Mouse (Mus musculus): Measurements from ENCODE around the gene Trio. TPM values are rescaled to one million over a fixed set of nuclear protein-coding genes. Genes with fewer than 3 reads are reported as not detected.
A peak's percentile ranks its signal among the peaks of the same experiment; 100 is the strongest.

Trio gene
- polyA plus RNA-seq, 1 experiment = 154 TPM

- Histone ChIP-seq H3K4me3 (ENCODE audit: insufficient read depth, low read length) (no peak overlapping the region), H3K27ac (ENCODE audit: insufficient read depth, low read length) (no peak overlapping the region), H3K4me1 (ENCODE audit: control insufficient read depth, insufficient read depth, low read length) (peaks cover 21% of the 10 kb centered on the region)
- no peak for TF ChIP-seq POLR2A (IDR thresholded peaks at IDR 0.05; ENCODE audit: low read depth, low read length)
- no peak for TF ChIP-seq CTCF (IDR thresholded peaks at IDR 0.05; ENCODE audit: borderline replicate concordance, insufficient read depth, low read length)
Measured at GRCm38 (mm10) chr15:27810262-27810661, 215.4 kb downstream of the Trio start.

- Histone ChIP-seq H3K4me3 (ENCODE audit: insufficient read depth, low read length) (no peak overlapping the region), H3K27ac (ENCODE audit: insufficient read depth, low read length) (peak overlapping the region; percentile 34; the same call in 1 of the 2 replicates), H3K4me1 (ENCODE audit: control insufficient read depth, insufficient read depth, low read length) (peaks cover 21% of the 10 kb centered on the region)
- no peak for TF ChIP-seq POLR2A (IDR thresholded peaks at IDR 0.05; ENCODE audit: low read depth, low read length)
- TF ChIP-seq CTCF (IDR thresholded peaks at IDR 0.05; ENCODE audit: borderline replicate concordance, insufficient read depth, low read length) = no peak
Measured at GRCm38 (mm10) chr15:27808596-27809276, 216.9 kb downstream of the Trio start.

- Histone ChIP-seq H3K27ac (ENCODE audit: insufficient read depth, low read length) (peak overlapping the region; percentile 28), H3K4me1 (ENCODE audit: control insufficient read depth, insufficient read depth, low read length) (peaks cover 29% of the 10 kb centered on the region), H3K4me3 (ENCODE audit: insufficient read depth, low read length) (no peak overlapping the region)
- TF ChIP-seq CTCF (IDR thresholded peaks at IDR 0.05; ENCODE audit: borderline replicate concordance, insufficient read depth, low read length) (no peak), POLR2A (IDR thresholded peaks at IDR 0.05; ENCODE audit: low read depth, low read length) (no peak)
Measured at GRCm38 (mm10) chr15:27806219-27806618, 219.4 kb downstream of the Trio start.

- peak overlapping the region; percentile 28 for H3K27ac ChIP-seq (ENCODE audit: insufficient read depth, low read length)
- TF ChIP-seq POLR2A (IDR thresholded peaks at IDR 0.05; ENCODE audit: low read depth, low read length) = no peak
- no peak for TF ChIP-seq CTCF (IDR thresholded peaks at IDR 0.05; ENCODE audit: borderline replicate concordance, insufficient read depth, low read length)
- H3K4me1 ChIP-seq (ENCODE audit: control insufficient read depth, insufficient read depth, low read length) = peaks cover 27% of the 10 kb centered on the region
- no peak overlapping the region for H3K4me3 ChIP-seq (ENCODE audit: insufficient read depth, low read length)
Measured at GRCm38 (mm10) chr15:27805654-27806053, 220.0 kb downstream of the Trio start.

- TF ChIP-seq CTCF (IDR thresholded peaks at IDR 0.05; ENCODE audit: borderline replicate concordance, insufficient read depth, low read length) (no peak), POLR2A (IDR thresholded peaks at IDR 0.05; ENCODE audit: low read depth, low read length) (no peak)
- no peak overlapping the region for H3K27ac ChIP-seq (ENCODE audit: insufficient read depth, low read length)
- no peak overlapping the region for H3K4me3 ChIP-seq (ENCODE audit: insufficient read depth, low read length)
- H3K4me1 ChIP-seq (ENCODE audit: control insufficient read depth, insufficient read depth, low read length) = peaks cover 23% of the 10 kb centered on the region
Measured at GRCm38 (mm10) chr15:27804447-27804846, 221.2 kb downstream of the Trio start.

GRCm38 (mm10) chr15:27803568-27804345 is 221.9 kb downstream of the Trio start:
- Histone ChIP-seq H3K27ac (ENCODE audit: insufficient read depth, low read length) (no peak overlapping the region), H3K4me1 (ENCODE audit: control insufficient read depth, insufficient read depth, low read length) (peaks cover 21% of the 10 kb centered on the region), H3K4me3 (ENCODE audit: insufficient read depth, low read length) (no peak overlapping the region)
- TF ChIP-seq CTCF (IDR thresholded peaks at IDR 0.05; ENCODE audit: borderline replicate concordance, insufficient read depth, low read length) (no peak), POLR2A (IDR thresholded peaks at IDR 0.05; ENCODE audit: low read depth, low read length) (no peak)

GRCm38 (mm10) chr15:27802243-27802642 is 223.4 kb downstream of the Trio start:
- peak overlapping the region; percentile 24; the same call in 1 of the 2 replicates for H3K27ac ChIP-seq (ENCODE audit: insufficient read depth, low read length)
- H3K4me1 ChIP-seq (ENCODE audit: control insufficient read depth, insufficient read depth, low read length) = peaks cover 28% of the 10 kb centered on the region
- H3K4me3 ChIP-seq (ENCODE audit: insufficient read depth, low read length) = no peak overlapping the region
- TF ChIP-seq POLR2A (IDR thresholded peaks at IDR 0.05; ENCODE audit: low read depth, low read length) (no peak), CTCF (IDR thresholded peaks at IDR 0.05; ENCODE audit: borderline replicate concordance, insufficient read depth, low read length) (no peak)

GRCm38 (mm10) chr15:27801177-27801576 is 224.5 kb downstream of the Trio start:
- peaks cover 22% of the 10 kb centered on the region for H3K4me1 ChIP-seq (ENCODE audit: control insufficient read depth, insufficient read depth, low read length)
- H3K27ac ChIP-seq (ENCODE audit: insufficient read depth, low read length) = no peak overlapping the region
- no peak for TF ChIP-seq POLR2A (IDR thresholded peaks at IDR 0.05; ENCODE audit: low read depth, low read length)
- no peak for TF ChIP-seq CTCF (IDR thresholded peaks at IDR 0.05; ENCODE audit: borderline replicate concordance, insufficient read depth, low read length)
- no peak overlapping the region for H3K4me3 ChIP-seq (ENCODE audit: insufficient read depth, low read length)

GRCm38 (mm10) chr15:27797480-27798155 is 228.0 kb downstream of the Trio start:
- Histone ChIP-seq H3K4me3 (ENCODE audit: insufficient read depth, low read length) (no peak overlapping the region), H3K4me1 (ENCODE audit: control insufficient read depth, insufficient read depth, low read length) (peaks cover 35% of the 10 kb centered on the region), H3K27ac (ENCODE audit: insufficient read depth, low read length) (peak overlapping the region; percentile 11; the same call in 1 of the 2 replicates)
- TF ChIP-seq CTCF (IDR thresholded peaks at IDR 0.05; ENCODE audit: borderline replicate concordance, insufficient read depth, low read length) (no peak), POLR2A (IDR thresholded peaks at IDR 0.05; ENCODE audit: low read depth, low read length) (no peak)

All from embryonic fibroblast, embryonic 13.5 days (primary cell).